Mouse (Mus musculus): ENCODE data around the gene 1700025G04Rik.

1700025G04Rik gene

GRCm38 (mm10) chr1:152090018-152090553, at the start of gene 1700025G04Rik:
TSS of gene 1700025G04Rik (minus strand) at chr1:152090125.
- peak; percentile 96 for DNase-seq (ENCODE audit: inconsistent ontology term)

- no peak for DNase-seq (ENCODE audit: inconsistent ontology term)
Measured at GRCm38 (mm10) chr1:152139496-152139895, 49.6 kb upstream of the 1700025G04Rik start.

- peak; percentile 34 for DNase-seq (ENCODE audit: inconsistent ontology term)
Measured at GRCm38 (mm10) chr1:152130029-152130727, 40.3 kb upstream of the 1700025G04Rik start.

- no peak for DNase-seq (ENCODE audit: inconsistent ontology term)
Measured at GRCm38 (mm10) chr1:152125451-152125850, 35.5 kb upstream of the 1700025G04Rik start.

GRCm38 (mm10) chr1:152110123-152110522, 20.2 kb upstream of the 1700025G04Rik start:
- DNase-seq (ENCODE audit: inconsistent ontology term): no peak

- peak; percentile 29 for DNase-seq (ENCODE audit: inconsistent ontology term)
Measured at GRCm38 (mm10) chr1:152106136-152106535, 16.2 kb upstream of the 1700025G04Rik start.

GRCm38 (mm10) chr1:152105246-152105645, 15.3 kb upstream of the 1700025G04Rik start:
- DNase-seq (ENCODE audit: inconsistent ontology term): no peak

GRCm38 (mm10) chr1:152101746-152102145, 11.8 kb upstream of the 1700025G04Rik start:
- no peak for DNase-seq (ENCODE audit: inconsistent ontology term)

- DNase-seq (ENCODE audit: inconsistent ontology term): no peak
Measured at GRCm38 (mm10) chr1:152096045-152096444, 6.1 kb upstream of the 1700025G04Rik start.

- DNase-seq (ENCODE audit: inconsistent ontology term): peak; percentile 71
Measured at GRCm38 (mm10) chr1:152090564-152091545, 930 bp upstream of the 1700025G04Rik start.

GRCm38 (mm10) chr1:152089526-152089925, 399 bp downstream of the 1700025G04Rik start:
- peak; percentile 74 for DNase-seq (ENCODE audit: inconsistent ontology term)

- peak; percentile 70 for DNase-seq (ENCODE audit: inconsistent ontology term)
Measured at GRCm38 (mm10) chr1:152088791-152089401, 1.0 kb downstream of the 1700025G04Rik start.

GRCm38 (mm10) chr1:152088030-152088429, 1.9 kb downstream of the 1700025G04Rik start:
- no peak for DNase-seq (ENCODE audit: inconsistent ontology term)

- DNase-seq (ENCODE audit: inconsistent ontology term): peak; percentile 63
Measured at GRCm38 (mm10) chr1:152086951-152087350, 3.0 kb downstream of the 1700025G04Rik start.

GRCm38 (mm10) chr1:152085561-152085960, 4.4 kb downstream of the 1700025G04Rik start:
- DNase-seq (ENCODE audit: inconsistent ontology term): no peak

- no peak for DNase-seq (ENCODE audit: inconsistent ontology term)
Measured at GRCm38 (mm10) chr1:152084638-152085345, 5.1 kb downstream of the 1700025G04Rik start.

- DNase-seq (ENCODE audit: inconsistent ontology term): no peak
Measured at GRCm38 (mm10) chr1:152081954-152082711, 7.8 kb downstream of the 1700025G04Rik start.

GRCm38 (mm10) chr1:152081121-152081520, 8.8 kb downstream of the 1700025G04Rik start:
- DNase-seq (ENCODE audit: inconsistent ontology term): no peak

- no peak for DNase-seq (ENCODE audit: inconsistent ontology term)
Measured at GRCm38 (mm10) chr1:152080244-152080643, 9.7 kb downstream of the 1700025G04Rik start.

- peak; percentile 78 for DNase-seq (ENCODE audit: inconsistent ontology term)
Measured at GRCm38 (mm10) chr1:152077171-152077715, 12.7 kb downstream of the 1700025G04Rik start.

Data from Muller cell, postnatal 12 days (primary cell).